21 mouse cellular contexts compared by ENCODE assay signal in the genomic region with DNA sequence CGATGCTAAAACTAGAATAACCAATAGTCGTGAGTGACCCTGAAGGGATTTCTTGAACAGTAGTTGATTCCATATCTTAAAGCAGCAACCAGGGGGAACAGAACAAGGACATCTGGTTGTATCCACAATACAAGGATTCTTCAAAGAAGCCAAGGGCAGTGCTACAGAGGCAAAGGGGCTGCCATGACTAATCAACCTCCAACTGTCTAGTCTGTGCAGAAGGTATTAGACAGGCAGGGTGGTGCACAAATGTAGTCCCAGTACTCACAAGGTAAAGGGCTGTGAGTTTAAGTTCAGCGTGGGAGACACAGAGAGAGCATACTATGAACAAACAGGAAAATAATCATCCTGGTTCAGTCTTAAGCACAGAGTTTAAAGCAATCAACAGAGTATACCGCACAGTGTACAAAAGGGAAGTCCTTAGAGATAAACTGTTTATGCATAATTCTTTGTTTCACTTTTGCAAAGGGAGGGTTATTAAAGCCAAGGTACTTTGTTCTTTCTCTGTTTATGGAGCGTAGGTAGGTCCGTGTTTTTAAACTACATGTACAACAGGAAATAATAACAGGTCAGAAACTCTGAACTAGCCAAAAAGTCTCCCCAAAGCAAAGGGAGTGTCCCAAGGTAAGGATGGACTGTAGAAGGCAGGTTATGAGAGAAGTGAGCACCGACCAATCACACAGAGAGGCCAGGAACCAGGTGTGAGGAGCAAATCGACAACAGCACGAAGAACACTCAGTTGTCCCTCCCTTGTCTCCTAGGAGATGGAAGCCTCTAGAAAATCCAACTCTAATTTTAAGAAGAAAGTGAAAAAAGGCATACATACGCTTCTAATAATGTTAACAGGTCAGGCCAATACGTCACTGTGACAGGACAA. TPM values are rescaled to one million over a fixed set of nuclear protein-coding genes. Genes with fewer than 3 reads are reported as not detected.
DNase-seq lines count a peak whose midpoint lies in the region; ATAC-seq and TF ChIP-seq lines count a peak whose summit lies in the region.
"Had no signal": no experiment of that assay in that cellular context is flagged by ENCODE, and none has a peak within 500 bp of the region (broad histone marks: within the 10 kb centered on the region; RNA-seq: fewer than 3 reads in every experiment).

No protein-coding gene starts in this region.

- DNase-seq in intestine, embryonic 14.5 days (ENCODE audit: low spot score), result no peak
- peak; percentile 33 for DNase-seq in CD4-positive, CD25-positive, alpha-beta regulatory T cell, adult 2 months (ENCODE audit: low read depth, low spot score)
- no peak for DNase-seq in embryonic facial prominence, embryonic 14.5 days (ENCODE audit: low spot score)
- no peak for DNase-seq in retina, postnatal 1 day
- no peak for DNase-seq in cerebellum, postnatal 10 days
- no peak for DNase-seq in cerebellum, postnatal 4 days (ENCODE audit: low spot score in 2 of 2)
- DNase-seq: adrenal gland, adult 2 months; cerebellum, adult 11 months; cerebellum, postnatal 36 days; gastrocnemius, postnatal 10 days; kidney, adult 2 months; kidney, postnatal 14 days; layer of hippocampus, adult 9-11 months; lung, adult 2 months had no signal

- no peak for TF ChIP-seq CTCF in intestine, postnatal 0 days (IDR thresholded peaks at IDR 0.05; ENCODE audit: low read depth)

- no peak overlapping the region for H3K9ac ChIP-seq in intestine, embryonic 14.5 days (ENCODE audit: low read length)
- H3K9ac ChIP-seq in intestine, postnatal 0 days (ENCODE audit: low read depth, low read length), result no peak overlapping the region
- H3K9ac ChIP-seq in embryonic facial prominence, embryonic 14.5 days (ENCODE audit: low read depth, low read length), result no peak overlapping the region
- H3K9ac ChIP-seq: embryonic facial prominence, embryonic 13.5 days; hindbrain, embryonic 12.5 days; neural tube, embryonic 12.5 days had no signal

- no peak for ATAC-seq in intestine, embryonic 14.5 days (replicated peaks; ENCODE audit: low FRiP score, low TSS enrichment, low read depth)
- ATAC-seq in intestine, postnatal 0 days, result no peak
- ATAC-seq in embryonic facial prominence, embryonic 14.5 days (ENCODE audit: low read depth), result no peak
- peak; percentile 38 for ATAC-seq in megakaryocyte progenitor cell, adult 5-6 weeks (replicated peaks; ENCODE audit: poor library complexity)

- H3K9me3 ChIP-seq in intestine, embryonic 14.5 days (ENCODE audit: control insufficient read depth, low read length), result no peaks in the 10 kb centered on the region
- H3K9me3 ChIP-seq in intestine, postnatal 0 days (ENCODE audit: control insufficient read depth), result no peaks in the 10 kb centered on the region
- H3K9me3 ChIP-seq in embryonic facial prominence, embryonic 14.5 days (ENCODE audit: control insufficient read depth, low read length), result no peaks in the 10 kb centered on the region
- H3K9me3 ChIP-seq: embryonic facial prominence, embryonic 13.5 days; forebrain, embryonic 10.5 days; hindbrain, embryonic 12.5 days; neural tube, embryonic 12.5 days had no signal

- no peak overlapping the region for H3K4me2 ChIP-seq in intestine, embryonic 14.5 days (ENCODE audit: low read length)
- no peak overlapping the region for H3K4me2 ChIP-seq in intestine, postnatal 0 days (replicated peaks; ENCODE audit: low read depth)
- no peak overlapping the region for H3K4me2 ChIP-seq in embryonic facial prominence, embryonic 14.5 days (ENCODE audit: low read depth, low read length)
- H3K4me2 ChIP-seq: embryonic facial prominence, embryonic 13.5 days; hindbrain, embryonic 12.5 days; neural tube, embryonic 12.5 days had no signal

- H3K4me3 ChIP-seq in intestine, embryonic 14.5 days (ENCODE audit: low read depth, low read length), result no peak overlapping the region
- no peak overlapping the region for H3K4me3 ChIP-seq in intestine, postnatal 0 days (ENCODE audit: low read depth, low read length)
- no peak overlapping the region for H3K4me3 ChIP-seq in embryonic facial prominence, embryonic 14.5 days (ENCODE audit: low read depth, low read length)
- H3K4me3 ChIP-seq: embryonic facial prominence, embryonic 13.5 days; forebrain, embryonic 10.5 days; hindbrain, embryonic 12.5 days; neural tube, embryonic 12.5 days had no signal

- 71% methylated on average over 11 of the region's 11 CpGs for WGBS in intestine, embryonic 14.5 days
- 66% methylated on average over 11 of the region's 11 CpGs for WGBS in intestine, postnatal 0 days
- WGBS in embryonic facial prominence, embryonic 14.5 days, result 86% methylated on average over 11 of the region's 11 CpGs

- H3K4me1 ChIP-seq in intestine, embryonic 14.5 days (replicated peaks; ENCODE audit: control insufficient read depth, insufficient read depth, low read length), result peaks cover 42% of the 10 kb centered on the region
- H3K4me1 ChIP-seq in intestine, postnatal 0 days (replicated peaks; ENCODE audit: control insufficient read depth, insufficient read depth, low read length), result 0 out of 2 replicates have a peak, but pooled peaks cover 2% of the 10 kb centered on the region
- peaks cover 39% of the 10 kb centered on the region for H3K4me1 ChIP-seq in embryonic facial prominence, embryonic 14.5 days (ENCODE audit: control insufficient read depth, insufficient read depth, low read length)
- H3K4me1 ChIP-seq: forebrain, embryonic 10.5 days; hindbrain, embryonic 12.5 days; neural tube, embryonic 12.5 days had no signal

- peak overlapping the region; percentile 93 for H3K27ac ChIP-seq in intestine, embryonic 14.5 days (ENCODE audit: low read depth)
- no peak overlapping the region for H3K27ac ChIP-seq in intestine, postnatal 0 days (ENCODE audit: low read depth, low read length)
- H3K27ac ChIP-seq in embryonic facial prominence, embryonic 14.5 days (replicated peaks; ENCODE audit: low read depth, low read length), result peak overlapping the region; percentile 82; the same call in 1 of the 2 replicates
- H3K27ac ChIP-seq: forebrain, embryonic 10.5 days; hindbrain, embryonic 12.5 days; neural tube, embryonic 12.5 days had no signal

- no peaks in the 10 kb centered on the region for H3K36me3 ChIP-seq in intestine, embryonic 14.5 days (ENCODE audit: control insufficient read depth, insufficient read depth, low read length)
- H3K36me3 ChIP-seq in intestine, postnatal 0 days (ENCODE audit: control insufficient read depth, insufficient read depth), result peaks cover 5% of the 10 kb centered on the region; the same call in 1 of the 2 replicates
- no peaks in the 10 kb centered on the region for H3K36me3 ChIP-seq in embryonic facial prominence, embryonic 14.5 days (ENCODE audit: control insufficient read depth, insufficient read depth, low read length)
- H3K36me3 ChIP-seq: embryonic facial prominence, embryonic 13.5 days; hindbrain, embryonic 12.5 days; neural tube, embryonic 12.5 days had no signal

- H3K27me3 ChIP-seq in intestine, embryonic 14.5 days (replicated peaks; ENCODE audit: control insufficient read depth, insufficient read depth, low read length), result no peaks in the 10 kb centered on the region
- no peaks in the 10 kb centered on the region for H3K27me3 ChIP-seq in intestine, postnatal 0 days (replicated peaks; ENCODE audit: control insufficient read depth, insufficient read depth, low read length)
- no peaks in the 10 kb centered on the region for H3K27me3 ChIP-seq in embryonic facial prominence, embryonic 14.5 days (replicated peaks; ENCODE audit: control insufficient read depth, insufficient read depth, low read length)
- H3K27me3 ChIP-seq: embryonic facial prominence, embryonic 13.5 days; hindbrain, embryonic 12.5 days; neural tube, embryonic 12.5 days had no signal

RNA-seq across cellular contexts. Expression of gene F2rl2, which starts 45.4 kb away (rescaled TPM):
- polyA plus RNA-seq in intestine, embryonic 14.5 days (2014; fragmentation: Nextera tagmentation; extraction: Ambion mirVana), result 0.52 and 0.95 TPM in 2 replicates
- polyA plus RNA-seq in intestine, postnatal 0 days (2015; fragmentation: Nextera tagmentation; extraction: Ambion mirVana), result 0.17 and 0.43 TPM in 2 replicates
- polyA plus RNA-seq in embryonic facial prominence, embryonic 14.5 days (2014; fragmentation: Nextera tagmentation; extraction: Ambion mirVana), result 0.34 and 0.43 TPM in 2 replicates
- total RNA-seq in megakaryocyte progenitor cell, adult 5-6 weeks (2015), result 0.73 and 1.0 TPM in 2 replicates
- total RNA-seq in megakaryocyte progenitor cell, adult 5-6 weeks (2017), result 0.07 TPM in 1 of 2 replicates, not detected in the other
- total RNA-seq: liver, adult 2 months had no signal
